Mouse (Mus musculus) ES-E14 (cell line): ENCODE data around the gene Gsdmc4. TPM values are rescaled to one million over a fixed set of nuclear protein-coding genes. Genes with fewer than 3 reads are reported as not detected.
"Not testable (repeated sequence)": the region's sequence is repeated elsewhere in the genome, so short reads cannot be mapped to it uniquely, and the experiment has no call there.

Experiments used
- DNase-seq: peaks from one replicate; pipeline ENCODE4 v3.0.0-alpha.2; 2013; ENCODE audit warnings: low read depth, low spot score
- H3K27ac ChIP-seq: 2 replicates; pipeline ENCODE4 v1.5.1; 2012; ENCODE audit warnings: low read depth, mild to moderate bottlenecking, low read length, moderate library complexity, mixed read lengths; ENCODE audit not compliant: poor library complexity, insufficient read depth, severe bottlenecking
- H3K36me3 ChIP-seq: 2 replicates; pipeline ENCODE4 v1.6.1; 2012; ENCODE audit warnings: mild to moderate bottlenecking, low read length, moderate library complexity, mixed read lengths; ENCODE audit not compliant: control insufficient read depth, poor library complexity, insufficient read depth, severe bottlenecking
- H3K4me1 ChIP-seq, 2 experiments: fragments of 150-350 bp in 1 of 2; sonication (generic) in 1 of 2; 2 replicates each; pipeline ENCODE4 v1.6.1; 2012; ENCODE audit warnings: low read length in 2 of 2, mild to moderate bottlenecking in 1 of 2, mixed read lengths in 1 of 2; ENCODE audit not compliant: control insufficient read depth in 2 of 2, insufficient read depth in 2 of 2, poor library complexity in 1 of 2
- H3K4me3 ChIP-seq, 2 experiments: fragments of 150-350 bp in 1 of 2; sonication (generic) in 1 of 2; 2 replicates each; pipeline ENCODE4 v1.5.1; 2012; ENCODE audit warnings: low read length in 2 of 2, low read depth in 1 of 2, mild to moderate bottlenecking in 1 of 2, mixed read lengths in 1 of 2; ENCODE audit not compliant: insufficient read depth in 1 of 2, poor library complexity in 1 of 2, severe bottlenecking in 1 of 2
- H3K9ac ChIP-seq: 2 replicates; pipeline ENCODE4 v1.6.1; 2012; ENCODE audit warnings: low read depth, mild to moderate bottlenecking, low read length, mixed read lengths; ENCODE audit not compliant: poor library complexity, insufficient read depth, severe bottlenecking
- H3K9me3 ChIP-seq: fragments of 150-350 bp; sonication (generic); 2 replicates; pipeline ENCODE4 v1.6.1; 2012; ENCODE audit warnings: low read depth, mild to moderate bottlenecking, low read length; ENCODE audit not compliant: control insufficient read depth, insufficient read depth
- in situ Hi-C, 2 experiments: fragments of 600-800 bp; cut with MboI; formaldehyde crosslinking; loops; one replicate each; pipeline ENCODE4 v1.15.1; 2025; ENCODE audit warnings: low sequenced_read_pairs in 2 of 2, inconsistent platforms in 1 of 2; ENCODE audit not compliant: unreplicated experiment in 2 of 2
- total RNA-seq: library from RNA; depleted of rRNA; stranded (reverse); fragments of 300-350 nt; gene quantifications from 2 replicates; pipeline ENCODE4 v1.2.3, GENCODE M21; 2012

Gsdmc4 gene
- total RNA-seq, 1 experiment = not detected

DNA sequence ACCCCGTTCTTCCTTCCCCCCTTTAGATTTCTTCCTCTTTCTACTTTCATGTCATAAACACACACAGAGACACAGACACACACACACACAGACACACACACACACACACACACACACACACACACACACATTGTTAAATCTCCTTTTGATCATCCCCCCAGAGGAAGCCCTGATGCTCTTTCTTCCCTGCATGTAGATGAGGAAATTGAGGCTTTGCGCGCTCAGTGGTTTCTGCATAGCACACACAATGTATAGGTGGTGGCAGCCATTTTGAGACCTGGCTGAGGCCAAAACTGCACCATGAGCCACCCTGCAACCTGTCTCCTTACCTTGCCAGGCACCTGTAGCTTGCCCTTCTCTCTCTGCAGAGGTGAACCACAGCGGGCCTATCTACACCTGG lies 4.5 kb upstream of the Gsdmc4 start:
- in situ Hi-C loops, DNase-seq, H3K36me3 ChIP-seq, H3K4me1 ChIP-seq, H3K9ac ChIP-seq, H3K4me3 ChIP-seq, H3K27ac ChIP-seq, H3K9me3 ChIP-seq: not testable (repeated sequence)

DNA sequence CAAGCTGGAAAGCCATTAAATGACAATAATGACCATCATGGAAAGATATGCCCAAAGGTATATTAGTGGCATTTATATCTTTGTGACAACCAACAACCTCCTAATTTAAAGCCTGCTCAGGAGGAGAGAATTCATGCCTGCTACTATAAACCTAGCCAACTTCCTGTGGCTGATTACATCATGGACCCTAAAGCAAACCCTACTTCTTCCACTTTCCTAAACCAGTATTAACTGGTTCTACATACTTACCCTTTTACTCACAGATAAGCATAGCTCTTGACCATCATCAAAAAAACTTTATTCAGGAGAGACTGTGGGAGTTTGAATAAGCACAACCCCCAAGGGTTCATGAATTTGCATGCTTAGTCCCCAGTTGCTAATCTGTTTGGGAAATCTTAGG lies 2.2 kb downstream of the Gsdmc4 start:
- H3K9ac ChIP-seq, H3K27ac ChIP-seq, H3K9me3 ChIP-seq, DNase-seq, in situ Hi-C loops, H3K4me3 ChIP-seq, H3K36me3 ChIP-seq, H3K4me1 ChIP-seq: not testable (repeated sequence)

DNA sequence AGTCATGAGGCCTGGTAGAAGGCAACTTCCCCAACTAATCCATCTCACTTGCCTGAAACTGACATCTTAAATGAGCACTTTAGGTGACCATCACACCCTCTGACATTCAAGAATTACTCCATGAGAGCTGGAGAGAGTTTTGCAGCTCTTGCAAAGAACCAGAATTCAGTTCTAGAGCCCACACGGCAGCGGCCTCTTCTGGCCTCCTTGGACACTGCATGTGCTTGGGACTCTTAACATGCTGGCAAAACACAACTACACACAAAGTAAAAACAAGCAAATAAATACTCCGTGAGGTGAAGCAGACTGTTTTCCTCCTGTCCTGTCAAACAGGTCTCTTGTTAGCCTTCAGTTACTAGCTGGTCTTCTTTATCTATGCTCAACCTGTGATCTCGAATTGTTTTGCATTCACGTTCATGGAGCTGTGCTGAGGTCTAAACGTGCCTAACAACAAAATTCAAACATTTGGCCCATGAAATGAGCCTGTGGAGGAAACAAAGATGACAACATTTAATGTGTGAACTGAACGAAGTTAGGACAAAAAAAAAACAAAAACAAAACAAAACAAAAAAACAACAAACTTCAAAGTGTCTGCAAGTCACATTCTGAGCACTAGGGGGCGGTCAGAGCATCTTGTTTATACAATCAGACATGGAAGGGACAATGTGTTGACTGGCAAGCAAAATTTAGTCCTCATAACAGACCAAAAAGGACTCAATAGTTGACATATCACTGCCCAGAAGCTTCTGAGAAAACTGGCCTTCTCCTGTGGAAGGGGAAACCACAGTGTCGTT lies 16.3 kb downstream of the Gsdmc4 start:
- H3K27ac ChIP-seq, in situ Hi-C loops, H3K4me1 ChIP-seq, H3K9me3 ChIP-seq, H3K36me3 ChIP-seq, H3K9ac ChIP-seq, H3K4me3 ChIP-seq: not testable (repeated sequence)
- DNase-seq = peak; percentile 27

DNA sequence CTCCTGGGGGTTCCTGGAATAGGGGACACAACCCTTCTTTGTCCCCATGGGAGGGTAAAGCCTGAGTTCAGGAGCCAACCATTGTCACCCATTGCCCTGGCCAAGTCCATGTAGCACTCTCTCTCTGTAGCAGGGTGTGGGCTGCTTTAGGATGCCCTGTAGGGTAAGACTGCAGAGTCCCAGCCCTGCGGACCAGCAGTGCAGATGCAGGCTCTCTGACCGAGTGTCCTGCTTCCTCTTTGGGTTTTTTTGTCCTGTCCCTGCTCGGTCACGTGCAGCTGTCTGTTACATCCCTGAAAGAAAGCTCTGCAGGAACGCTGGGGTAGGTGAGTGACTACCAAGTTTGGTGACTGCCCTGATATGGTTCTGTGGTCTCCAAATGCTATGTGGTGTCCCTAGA lies 23.7 kb downstream of the Gsdmc4 start:
- in situ Hi-C loops, H3K27ac ChIP-seq, H3K9me3 ChIP-seq, H3K4me3 ChIP-seq, H3K9ac ChIP-seq, H3K36me3 ChIP-seq, DNase-seq, H3K4me1 ChIP-seq: not testable (repeated sequence)

DNA sequence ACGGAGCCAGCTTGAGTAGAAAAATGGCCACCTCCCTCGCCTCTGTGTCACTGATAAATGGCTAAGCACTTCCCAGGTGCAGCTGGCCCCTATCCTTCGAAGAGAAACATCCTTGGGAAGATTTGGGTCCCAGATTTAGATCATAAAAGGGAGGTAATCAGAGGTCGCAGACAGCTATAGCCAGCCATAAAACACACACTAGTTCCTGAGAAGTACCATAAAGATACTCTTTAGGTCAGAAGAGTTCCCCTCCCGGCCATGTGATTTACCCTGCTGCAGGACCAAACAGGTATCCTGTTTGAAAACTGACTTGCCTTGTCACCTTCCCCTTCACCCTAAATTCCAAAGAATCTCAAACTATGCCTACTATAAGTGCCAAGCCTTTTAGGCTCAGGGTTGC lies 24.1 kb downstream of the Gsdmc4 start:
- H3K9me3 ChIP-seq, H3K27ac ChIP-seq, DNase-seq, H3K4me3 ChIP-seq, in situ Hi-C loops, H3K9ac ChIP-seq, H3K36me3 ChIP-seq, H3K4me1 ChIP-seq: not testable (repeated sequence)

DNA sequence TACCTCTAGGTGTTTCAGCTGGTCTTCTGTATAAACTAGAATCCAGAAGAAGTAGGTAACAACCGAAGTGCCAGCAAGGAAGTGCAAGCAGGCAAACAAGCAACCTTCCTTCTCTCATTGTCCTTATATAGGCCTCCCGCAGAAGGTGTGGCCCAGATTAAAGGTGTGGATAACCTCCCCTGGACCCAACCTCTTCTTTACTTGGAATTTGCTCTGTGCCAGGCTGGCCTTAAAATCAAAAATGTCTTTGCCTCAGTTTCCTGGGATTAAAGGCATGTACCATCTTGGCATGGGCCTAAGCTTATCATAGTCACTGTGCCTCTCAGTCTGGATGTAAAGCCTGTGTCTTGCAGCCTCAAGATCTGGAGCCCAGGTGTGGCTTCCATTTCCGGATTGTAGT lies 33.6 kb downstream of the Gsdmc4 start, which contains the start of gene Gsdmc3:
Gene Gsdmc3 (minus strand): TSS at position 101 of the 400 bp plus-strand sequence.
- H3K9me3 ChIP-seq, H3K4me1 ChIP-seq, DNase-seq, in situ Hi-C loops, H3K4me3 ChIP-seq, H3K9ac ChIP-seq, H3K27ac ChIP-seq, H3K36me3 ChIP-seq: not testable (repeated sequence)

DNA sequence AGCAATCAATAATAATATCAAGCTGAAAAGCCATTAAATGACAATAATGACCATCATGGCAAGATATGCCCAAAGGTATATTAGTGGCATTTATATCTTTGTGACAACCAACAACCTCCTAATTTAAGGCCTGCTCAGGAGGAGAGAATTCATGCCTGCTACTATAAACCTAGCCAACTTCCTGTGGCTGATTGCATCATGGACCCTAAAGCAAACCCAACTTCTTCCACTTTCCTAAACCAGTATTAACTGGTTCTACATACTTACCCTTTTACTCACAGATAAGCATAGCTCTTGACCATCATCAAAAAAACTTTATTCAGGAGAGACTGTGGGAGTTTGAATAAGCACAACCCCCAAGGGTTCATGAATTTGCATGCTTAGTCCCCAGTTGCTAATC lies 35.9 kb downstream of the Gsdmc4 start:
- H3K27ac ChIP-seq, H3K36me3 ChIP-seq, in situ Hi-C loops, H3K4me1 ChIP-seq, DNase-seq, H3K9ac ChIP-seq, H3K9me3 ChIP-seq, H3K4me3 ChIP-seq: not testable (repeated sequence)

DNA sequence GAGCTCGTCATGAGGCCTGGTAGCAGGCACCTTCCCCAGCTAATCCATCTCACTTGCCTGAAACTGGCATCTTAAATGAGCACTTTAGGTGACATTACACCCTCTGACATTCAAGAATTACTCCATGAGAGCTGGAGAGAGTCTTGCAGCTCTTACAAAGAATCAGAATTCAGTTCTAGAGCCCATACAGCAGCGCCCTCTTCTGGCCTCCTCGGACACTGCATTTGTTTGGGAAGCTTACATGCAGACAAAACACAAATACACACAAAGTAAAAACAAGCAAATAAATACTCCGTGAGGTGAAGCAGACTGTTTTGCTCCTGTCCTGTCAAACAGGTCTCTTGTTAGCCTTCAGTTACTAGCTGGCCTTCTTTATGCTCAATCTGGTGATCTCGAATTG lies 50.1 kb downstream of the Gsdmc4 start:
- H3K4me3 ChIP-seq, H3K36me3 ChIP-seq, H3K9me3 ChIP-seq, in situ Hi-C loops, H3K4me1 ChIP-seq, H3K27ac ChIP-seq, H3K9ac ChIP-seq: not testable (repeated sequence)
- DNase-seq = peak; percentile 27
